Mouse (Mus musculus) cortical plate, adult 2 months (tissue): ENCODE results near the gene Acsl1.

Experiments used
- CTCF ChIP-seq: fragments of 200-500 bp; IDR thresholded peaks from 2 replicates; pipeline ENCODE4 v1.5.1; 2011; ENCODE audit warnings: mild to moderate bottlenecking, control low read depth, low read length; ENCODE audit not compliant: insufficient read depth; ENCODE audit errors: extremely low read depth
- POLR2A ChIP-seq: fragments of 200-500 bp; IDR thresholded peaks from 2 replicates; pipeline ENCODE4 v1.6.1; 2011; ENCODE audit warnings: mild to moderate bottlenecking, low read length, control low read depth; ENCODE audit not compliant: insufficient read depth; ENCODE audit errors: extremely low read depth

DNA sequence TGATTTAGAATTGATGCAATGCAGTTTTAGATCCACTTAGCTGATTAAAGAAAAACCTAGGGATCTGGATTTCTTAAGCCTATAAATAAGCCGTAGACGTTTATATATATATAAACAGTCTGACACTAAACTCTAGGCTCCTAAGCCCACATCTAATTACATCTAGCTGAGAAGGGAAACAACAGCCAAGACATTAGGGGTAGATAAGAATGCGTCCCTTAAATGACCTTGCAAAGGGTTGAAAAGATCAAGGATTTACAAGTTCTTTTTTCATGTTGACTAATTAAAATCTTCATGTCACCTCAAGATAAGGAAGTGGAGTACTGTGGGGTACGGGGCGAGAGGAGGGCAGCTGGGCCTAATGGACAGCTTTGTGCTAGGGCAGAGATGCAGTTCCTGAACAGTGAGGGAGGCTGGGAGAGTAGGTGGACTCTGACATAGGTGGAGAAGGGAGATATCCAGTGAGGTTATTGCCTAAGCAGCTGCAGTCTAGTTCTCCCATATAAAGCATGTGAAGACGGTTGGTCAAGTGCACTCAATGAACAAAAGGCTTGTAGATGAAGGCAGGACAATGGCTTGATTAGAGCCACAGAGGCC is 12.5 kb upstream of the Acsl1 start:
- TF ChIP-seq POLR2A (no peak), CTCF (no peak)
